Mouse (Mus musculus) heart, embryonic 15.5 days (tissue): Measurements from ENCODE around the gene Ubfd1. TPM values are rescaled to one million over a fixed set of nuclear protein-coding genes. Genes with fewer than 3 reads are reported as not detected.
"Not testable (repeated sequence)": the region's sequence is repeated elsewhere in the genome, so short reads cannot be mapped to it uniquely, and the experiment has no call there.

Source experiments
- ATAC-seq: fragments of 200-750 bp; cut with Nextera tagmentation; replicated peaks from 2 replicates; pipeline ENCODE4 v1.8.0; 2017; ENCODE audit warnings: low read depth, moderate TSS enrichment; ENCODE audit not compliant: insufficient number of reproducible peaks, insufficient read depth, low FRiP score
- H3K27ac ChIP-seq: fragments of 300-500 bp; sonication (generic); 2 replicates; pipeline ENCODE4 v1.5.1; 2015; ENCODE audit warnings: mild to moderate bottlenecking, inconsistent platforms
- H3K27me3 ChIP-seq: fragments of 300-500 bp; sonication (generic); 2 replicates; pipeline ENCODE4 v1.6.1; 2015; ENCODE audit warnings: inconsistent platforms
- H3K36me3 ChIP-seq: fragments of 300-500 bp; sonication (generic); 2 replicates; pipeline ENCODE4 v1.6.1; 2015; ENCODE audit warnings: mild to moderate bottlenecking, inconsistent platforms
- H3K4me1 ChIP-seq: fragments of 300-500 bp; sonication (generic); replicated peaks from 2 replicates; pipeline ENCODE4 v1.6.1; 2015; ENCODE audit warnings: inconsistent platforms
- H3K4me2 ChIP-seq: fragments of 300-500 bp; sonication (generic); 2 replicates; pipeline ENCODE4 v1.6.1; 2015; ENCODE audit warnings: inconsistent platforms, mild to moderate bottlenecking, moderate library complexity
- H3K4me3 ChIP-seq: fragments of 300-500 bp; sonication (generic); 2 replicates; pipeline ENCODE4 v1.5.1; 2015; ENCODE audit warnings: mild to moderate bottlenecking, inconsistent platforms
- H3K9ac ChIP-seq: fragments of 300-500 bp; sonication (generic); 2 replicates; pipeline ENCODE4 v1.6.1; 2015; ENCODE audit warnings: mild to moderate bottlenecking, inconsistent platforms
- H3K9me3 ChIP-seq: fragments of 300-500 bp; sonication (generic); replicated peaks from 2 replicates; pipeline ENCODE4 v1.6.1; 2016; ENCODE audit warnings: inconsistent platforms
- WGBS: fragments of 180-500 bp; shearing (Covaris S2); methylation state at CpG from one replicate; pipeline ENCODE4 v1.1.7; 2015; ENCODE audit warnings: mixed read lengths; 5-methylcytosine and 5-hydroxymethylcytosine counted together
- polyA plus RNA-seq: library from polyadenylated mRNA; unstranded; fragments of >200 nt; fragmentation: Nextera tagmentation; extraction: Ambion mirVana; gene quantifications from 2 replicates; pipeline ENCODE4 v1.2.1, GENCODE M21; 2015

The Ubfd1 gene
- polyA plus RNA-seq, 1 experiment from 2014 or later = 40.2 TPM

DNA sequence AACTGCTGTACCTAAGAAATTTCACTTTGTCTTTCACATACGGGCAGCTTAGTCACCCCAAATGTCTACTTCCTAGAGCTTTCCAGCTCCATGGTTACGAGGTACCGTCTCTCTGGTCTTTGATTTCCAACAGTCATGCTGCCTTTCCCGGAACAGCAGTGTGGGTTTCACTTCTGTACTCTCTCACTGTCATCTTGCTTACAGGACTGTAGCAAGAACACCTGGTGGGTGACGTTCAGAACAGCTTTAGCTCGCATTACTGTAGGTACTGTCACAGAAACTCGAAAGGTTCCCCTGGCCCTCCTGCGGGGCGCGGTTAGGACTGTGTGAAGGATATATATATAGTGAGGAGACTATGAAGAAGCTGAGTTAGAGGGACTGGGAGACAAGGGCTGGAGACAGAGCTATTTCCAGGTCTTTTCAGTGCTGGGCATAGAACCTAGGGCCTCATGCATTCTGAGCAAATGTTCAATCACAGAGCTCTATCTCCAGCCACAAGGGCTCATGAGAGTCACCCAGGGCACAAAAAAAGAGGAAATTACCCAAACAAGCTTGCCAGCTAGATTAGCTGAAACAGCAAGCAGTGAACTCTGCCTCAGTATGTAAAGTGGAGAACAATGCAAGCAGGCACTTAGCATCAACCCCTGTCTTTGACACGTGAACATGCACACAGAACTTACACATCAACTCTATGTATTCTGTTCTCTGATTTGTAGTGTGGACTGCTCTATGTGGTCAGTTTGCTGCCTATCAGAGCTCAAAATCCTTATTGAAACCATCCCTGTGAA is 20.4 kb downstream of the Ubfd1 start:
- H3K36me3 ChIP-seq = peaks cover 65% of the 10 kb centered on the region
- H3K27ac ChIP-seq = no peak overlapping the region
- 86% methylated on average over 11 of the region's 11 CpGs for WGBS

DNA sequence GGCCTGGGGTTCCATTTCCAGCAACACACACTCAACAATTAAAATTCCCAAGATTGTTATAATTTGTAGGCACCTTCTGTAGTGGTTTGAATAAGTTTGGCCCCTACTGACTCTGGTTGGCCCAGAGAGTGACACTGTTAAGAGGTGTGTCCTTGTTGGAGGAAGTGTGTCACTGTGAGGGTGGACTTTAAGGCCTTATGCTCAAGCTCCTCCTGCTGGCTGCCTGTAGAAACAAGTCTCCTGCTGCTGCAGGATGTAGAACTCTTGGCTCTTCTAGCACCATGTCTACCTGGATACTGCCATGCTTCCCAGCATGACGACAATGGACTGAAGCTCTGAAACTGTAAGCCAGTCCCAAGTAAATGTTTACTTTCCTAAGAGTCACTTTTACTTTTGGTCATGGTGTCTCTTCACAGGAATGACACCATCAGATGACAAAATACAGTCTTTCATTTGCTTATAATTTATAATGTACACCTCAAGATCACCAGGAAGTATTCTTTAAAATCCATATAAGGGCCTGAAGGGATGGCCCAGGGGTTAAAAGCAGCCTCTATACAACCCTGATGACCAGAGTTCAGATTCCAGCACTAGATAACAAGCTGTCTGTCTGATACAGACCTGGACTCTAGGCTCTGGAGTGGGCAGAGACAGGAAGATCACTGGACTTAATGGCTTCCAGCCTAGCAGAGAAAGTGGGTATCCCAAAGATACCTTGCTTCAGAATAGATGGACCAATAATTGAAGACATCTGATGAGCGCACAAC is 27.8 kb downstream of the Ubfd1 start:
- no peaks in the 10 kb centered on the region for H3K9me3 ChIP-seq
- H3K27ac ChIP-seq = no peak overlapping the region
- H3K27me3 ChIP-seq = no peaks in the 10 kb centered on the region
- H3K4me2 ChIP-seq = no peak overlapping the region
- 91% methylated on average over 2 of the region's 2 CpGs for WGBS
- ATAC-seq = no peak
- H3K4me3 ChIP-seq = no peak overlapping the region
- H3K4me1 ChIP-seq = peaks cover 8% of the 10 kb centered on the region
- H3K9ac ChIP-seq = no peak overlapping the region
- H3K36me3 ChIP-seq = peaks cover 87% of the 10 kb centered on the region

More for the DNA sequence above, 20.4 kb downstream of the Ubfd1 start:
- Histone ChIP-seq H3K4me1 (0 out of 2 replicates have a peak, but pooled peaks cover 4% of the 10 kb centered on the region), H3K9ac (no peak overlapping the region), H3K4me2 (no peak overlapping the region), H3K4me3 (no peak overlapping the region), H3K9me3 (no peaks in the 10 kb centered on the region), H3K27me3 (no peaks in the 10 kb centered on the region)
- ATAC-seq = no peak

DNA sequence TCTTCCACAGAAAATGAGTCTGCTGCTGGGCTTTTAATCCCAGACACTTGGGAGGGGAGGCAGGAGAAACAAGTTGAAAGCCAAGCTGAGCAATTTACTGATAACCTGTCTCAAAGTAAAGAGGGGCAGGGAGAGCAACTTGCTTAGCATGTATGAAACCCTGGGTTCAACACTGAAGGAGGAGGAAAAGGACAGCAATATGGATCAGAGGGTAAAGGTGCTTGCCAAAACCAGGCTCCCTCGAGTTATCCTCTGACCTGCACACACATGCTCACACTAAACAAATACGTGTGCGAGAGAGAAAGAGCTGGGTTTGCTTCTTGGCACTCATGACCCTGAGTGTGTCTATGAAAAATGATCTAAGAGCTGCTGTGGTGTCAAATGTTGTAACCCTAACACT is 31.0 kb downstream of the Ubfd1 start:
- Histone ChIP-seq H3K4me2 (no peak overlapping the region), H3K9ac (no peak overlapping the region), H3K27me3 (no peaks in the 10 kb centered on the region), H3K36me3 (peaks cover 56% of the 10 kb centered on the region), H3K27ac (no peak overlapping the region), H3K9me3 (no peaks in the 10 kb centered on the region), H3K4me1 (peaks cover 25% of the 10 kb centered on the region), H3K4me3 (no peak overlapping the region)
- 91% methylated on average over 3 of the region's 3 CpGs for WGBS
- ATAC-seq = no peak

DNA sequence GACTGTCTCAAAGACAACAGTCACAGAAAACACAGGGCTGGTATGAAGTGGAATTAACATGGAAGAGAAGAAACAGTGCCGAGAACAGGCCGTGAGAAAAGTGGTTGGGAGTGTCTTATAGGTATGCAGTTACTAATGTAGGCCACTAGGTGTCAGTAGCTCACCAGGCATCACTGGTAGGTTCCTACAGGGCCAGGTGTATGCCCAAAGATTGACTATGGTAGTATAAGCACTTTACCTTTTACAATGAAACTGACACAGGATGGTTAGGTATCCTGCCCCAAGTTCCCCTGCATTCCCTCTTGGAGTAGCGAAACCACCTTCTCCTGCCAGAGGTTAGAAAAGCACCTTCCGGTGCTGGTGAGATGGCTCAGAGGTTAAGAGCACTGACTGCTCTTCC is 32.2 kb downstream of the Ubfd1 start:
- H3K36me3 ChIP-seq = peaks cover 43% of the 10 kb centered on the region
- ATAC-seq = no peak
- no peak overlapping the region for H3K9ac ChIP-seq
- no peak overlapping the region for H3K4me3 ChIP-seq
- peaks cover 25% of the 10 kb centered on the region for H3K4me1 ChIP-seq
- H3K27ac ChIP-seq = no peak overlapping the region
- H3K9me3 ChIP-seq = no peaks in the 10 kb centered on the region
- no peaks in the 10 kb centered on the region for H3K27me3 ChIP-seq
- no peak overlapping the region for H3K4me2 ChIP-seq
- 46% methylated on average over 4 of the region's 4 CpGs for WGBS

DNA sequence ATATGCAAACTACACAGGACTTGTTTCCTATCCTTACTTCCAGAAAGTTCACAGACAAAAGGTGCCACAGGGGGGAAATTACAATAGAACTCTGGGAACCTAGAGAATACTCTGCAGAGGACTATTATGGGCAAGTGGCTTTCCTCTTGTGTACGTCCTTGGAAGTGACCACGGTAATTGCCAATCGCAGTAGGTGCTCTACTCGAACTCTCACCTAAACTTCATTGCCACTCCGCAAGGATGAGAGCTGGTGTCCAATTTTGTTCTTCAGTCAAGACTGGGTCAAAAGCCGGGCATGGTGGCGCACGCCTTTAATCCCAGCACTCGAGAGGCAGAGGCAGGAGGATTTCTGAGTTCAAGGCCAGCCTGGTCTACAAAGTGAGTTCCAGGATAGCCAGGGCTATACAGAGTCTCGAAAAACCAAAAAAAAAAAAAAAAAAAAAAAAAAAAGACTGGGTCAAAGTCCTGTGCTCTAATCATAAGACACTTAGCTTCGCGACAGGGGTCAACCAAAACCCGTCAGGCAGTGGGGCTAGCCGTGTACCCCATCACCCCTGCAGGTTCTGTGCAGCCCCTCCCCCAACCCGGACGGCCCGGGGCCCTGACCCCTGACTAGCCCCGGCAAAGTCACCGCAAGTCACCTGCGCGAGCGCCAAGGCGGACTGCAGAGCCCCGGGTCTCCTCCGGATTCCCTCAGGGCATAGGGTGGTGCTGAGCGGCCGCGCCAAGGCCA is 34.2 kb downstream of the Ubfd1 start:
- H3K27me3 ChIP-seq, H3K9me3 ChIP-seq: not testable (repeated sequence)
- Histone ChIP-seq H3K4me1 (peaks cover 25% of the 10 kb centered on the region), H3K9ac (peak overlapping the region; percentile 93), H3K36me3 (peaks cover 24% of the 10 kb centered on the region), H3K27ac (peak overlapping the region; percentile 79), H3K4me3 (peak overlapping the region; percentile 77), H3K4me2 (peak overlapping the region; percentile 83)
- WGBS = 5% methylated on average over 28 of the region's 28 CpGs
- peak; percentile 80 for ATAC-seq

DNA sequence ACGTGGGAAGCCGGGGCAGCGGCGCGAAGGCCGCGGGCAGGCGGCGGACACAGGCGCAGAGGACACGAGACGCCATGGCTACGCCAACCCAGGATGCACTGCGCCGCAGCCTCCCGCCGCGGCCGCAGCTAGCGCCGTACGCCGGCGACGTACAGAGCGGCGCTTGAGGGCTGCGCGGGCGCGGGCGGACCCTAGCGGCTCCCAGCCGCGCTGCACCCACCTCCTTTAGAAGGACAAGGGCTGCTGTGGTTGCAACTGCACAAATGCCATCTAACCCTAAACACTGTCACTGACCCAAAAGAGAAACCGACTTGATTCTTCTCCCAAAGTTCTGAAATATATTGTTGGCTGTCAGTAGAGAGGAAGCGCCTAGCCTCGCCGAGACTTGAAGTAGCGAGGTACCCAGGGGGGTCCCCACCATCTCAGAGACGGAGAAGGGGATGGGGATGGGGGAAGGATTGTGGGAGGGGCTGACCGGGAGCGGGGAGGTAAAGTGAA is 34.8 kb downstream of the Ubfd1 start, which contains the start of gene Ndufab1:
Ndufab1 (minus strand) TSS at position 140 of the 498 bp plus-strand sequence.
- peak; percentile 98 for ATAC-seq
- Histone ChIP-seq H3K9ac (peak within 1 kb of the TSS; percentile 93), H3K36me3 (peaks cover 18% of the 10 kb centered on the region), H3K4me1 (peaks cover 25% of the 10 kb centered on the region), H3K27ac (peak within 1 kb of the TSS; percentile 79), H3K9me3 (no peaks in the 10 kb centered on the region), H3K27me3 (no peaks in the 10 kb centered on the region), H3K4me2 (peak within 1 kb of the TSS; percentile 83), H3K4me3 (peak within 1 kb of the TSS; percentile 77)
- WGBS = under 1% methylated on average over 37 of the region's 43 CpGs

DNA sequence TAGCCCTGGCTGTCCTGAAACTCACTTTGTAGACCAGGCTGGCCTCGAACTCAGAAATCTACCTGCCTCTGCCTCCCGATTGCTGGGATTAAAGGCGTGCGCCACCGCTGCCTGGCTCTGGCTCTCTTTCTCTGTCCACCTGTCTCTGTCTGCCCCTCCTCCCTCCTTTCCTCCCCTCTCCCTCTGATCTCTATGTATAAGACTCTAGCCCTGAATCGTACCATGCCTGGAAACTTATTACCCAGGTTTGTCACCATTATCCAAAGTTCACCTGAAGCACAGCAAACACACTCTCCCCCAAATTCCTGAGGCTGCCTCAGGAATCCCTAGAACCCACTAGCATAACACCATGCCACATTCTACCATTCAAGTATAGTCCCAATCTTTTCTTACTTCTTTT is 41.2 kb downstream of the Ubfd1 start:
- WGBS = 87% methylated on average over 6 of the region's 6 CpGs
- H3K36me3 ChIP-seq = peaks cover 12% of the 10 kb centered on the region; the same call in 1 of the 2 replicates
- no peak overlapping the region for H3K4me2 ChIP-seq
- H3K27ac ChIP-seq = no peak overlapping the region
- H3K9me3 ChIP-seq = no peaks in the 10 kb centered on the region
- H3K4me3 ChIP-seq = no peak overlapping the region
- no peaks in the 10 kb centered on the region for H3K4me1 ChIP-seq
- no peak for ATAC-seq
- H3K9ac ChIP-seq = no peak overlapping the region
- H3K27me3 ChIP-seq = no peaks in the 10 kb centered on the region

DNA sequence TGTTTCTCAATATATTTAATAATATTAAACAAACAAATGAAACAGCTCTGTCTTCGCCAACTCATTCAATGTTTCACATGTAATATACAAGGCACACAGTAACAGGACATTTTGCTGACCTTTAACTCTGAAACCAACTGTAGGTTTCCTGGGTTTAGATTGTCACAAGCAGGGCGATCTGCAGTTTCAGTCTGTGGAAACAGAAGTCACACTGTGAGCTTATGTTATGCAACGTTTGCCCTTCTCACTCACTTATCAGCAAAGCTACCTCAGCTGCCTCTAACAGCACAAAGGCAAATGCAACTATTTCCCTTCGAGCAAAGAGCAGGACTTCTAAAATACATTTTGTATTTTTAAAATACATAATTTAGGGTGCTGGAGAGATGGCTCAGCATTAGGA is 56.5 kb downstream of the Ubfd1 start:
- no peaks in the 10 kb centered on the region for H3K4me1 ChIP-seq
- H3K9me3 ChIP-seq = no peaks in the 10 kb centered on the region
- no peak overlapping the region for H3K4me3 ChIP-seq
- ATAC-seq = no peak
- no peaks in the 10 kb centered on the region for H3K27me3 ChIP-seq
- peaks cover 50% of the 10 kb centered on the region for H3K36me3 ChIP-seq
- no peak overlapping the region for H3K27ac ChIP-seq
- 81% methylated on average over 4 of the region's 4 CpGs for WGBS
- no peak overlapping the region for H3K4me2 ChIP-seq
- no peak overlapping the region for H3K9ac ChIP-seq

DNA sequence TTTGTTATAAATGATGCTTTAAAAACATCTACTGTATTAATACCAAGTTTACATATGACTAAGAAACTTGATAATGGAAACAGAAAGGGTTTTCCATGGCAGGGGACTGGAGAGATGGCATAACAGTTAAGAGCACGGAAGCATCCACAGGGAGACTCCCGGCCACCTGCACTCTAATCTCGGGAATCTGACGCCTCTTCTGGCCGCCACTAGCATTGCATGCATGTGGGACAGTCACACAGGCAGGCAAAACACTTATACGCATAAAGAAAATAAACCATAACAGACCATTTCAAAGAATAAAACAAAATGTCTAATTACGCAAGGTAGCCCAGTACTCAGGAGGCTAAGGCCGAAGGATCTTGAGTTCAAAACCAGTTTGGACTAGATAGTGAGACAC is 58.7 kb downstream of the Ubfd1 start:
- H3K4me1 ChIP-seq = no peaks in the 10 kb centered on the region
- no peaks in the 10 kb centered on the region for H3K27me3 ChIP-seq
- H3K9me3 ChIP-seq = no peaks in the 10 kb centered on the region
- no peak for ATAC-seq
- WGBS = 73% methylated on average over 8 of the region's 8 CpGs
- H3K4me2 ChIP-seq = no peak overlapping the region
- H3K36me3 ChIP-seq = peaks cover 44% of the 10 kb centered on the region
- H3K27ac ChIP-seq = no peak overlapping the region
- H3K9ac ChIP-seq = no peak overlapping the region
- no peak overlapping the region for H3K4me3 ChIP-seq

DNA sequence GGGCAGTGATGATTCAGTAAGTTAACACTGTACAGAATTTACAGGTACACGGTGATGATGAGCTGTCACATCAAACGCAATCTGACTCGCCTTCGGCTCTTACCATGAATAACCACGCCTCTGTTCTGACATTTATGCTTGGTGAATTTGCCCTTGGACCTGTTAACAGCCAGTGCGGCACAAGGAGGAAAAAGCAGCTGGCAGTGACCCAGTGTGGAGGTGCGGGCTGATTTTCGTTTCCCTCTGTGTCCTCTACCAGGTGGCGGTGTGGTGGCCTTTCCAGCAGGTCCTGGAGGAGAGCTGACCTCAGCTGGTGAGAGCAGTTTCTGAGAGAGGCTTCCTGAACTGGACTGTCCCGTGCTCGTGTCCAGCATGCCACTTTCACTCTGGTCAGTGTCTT is 60.0 kb downstream of the Ubfd1 start:
- no peaks in the 10 kb centered on the region for H3K9me3 ChIP-seq
- no peak overlapping the region for H3K9ac ChIP-seq
- no peak overlapping the region for H3K4me2 ChIP-seq
- no peaks in the 10 kb centered on the region for H3K27me3 ChIP-seq
- WGBS = 92% methylated on average over 11 of the region's 11 CpGs
- H3K27ac ChIP-seq = no peak overlapping the region
- H3K4me1 ChIP-seq = no peaks in the 10 kb centered on the region; the same call in 1 of the 2 replicates
- no peak for ATAC-seq
- no peak overlapping the region for H3K4me3 ChIP-seq
- H3K36me3 ChIP-seq = peaks cover 36% of the 10 kb centered on the region
